Mouse (Mus musculus) small intestine, adult 2 months (tissue): Measurements from ENCODE around the gene Plcb4.

Source experiments
- CTCF ChIP-seq: fragments of 200-500 bp; IDR thresholded peaks from 2 replicates; pipeline ENCODE4 v1.5.1; 2012; ENCODE audit warnings: low read depth, mild to moderate bottlenecking, control low read depth, inconsistent platforms, low read length, moderate library complexity, mixed read lengths; ENCODE audit not compliant: insufficient replicate concordance, insufficient read length; ENCODE audit errors: extremely low read depth
- POLR2A ChIP-seq: fragments of 200-500 bp; IDR thresholded peaks from 2 replicates; pipeline ENCODE4 v1.6.1; 2012; ENCODE audit warnings: low read depth, mild to moderate bottlenecking, control low read depth, inconsistent platforms, low read length, moderate library complexity

DNA sequence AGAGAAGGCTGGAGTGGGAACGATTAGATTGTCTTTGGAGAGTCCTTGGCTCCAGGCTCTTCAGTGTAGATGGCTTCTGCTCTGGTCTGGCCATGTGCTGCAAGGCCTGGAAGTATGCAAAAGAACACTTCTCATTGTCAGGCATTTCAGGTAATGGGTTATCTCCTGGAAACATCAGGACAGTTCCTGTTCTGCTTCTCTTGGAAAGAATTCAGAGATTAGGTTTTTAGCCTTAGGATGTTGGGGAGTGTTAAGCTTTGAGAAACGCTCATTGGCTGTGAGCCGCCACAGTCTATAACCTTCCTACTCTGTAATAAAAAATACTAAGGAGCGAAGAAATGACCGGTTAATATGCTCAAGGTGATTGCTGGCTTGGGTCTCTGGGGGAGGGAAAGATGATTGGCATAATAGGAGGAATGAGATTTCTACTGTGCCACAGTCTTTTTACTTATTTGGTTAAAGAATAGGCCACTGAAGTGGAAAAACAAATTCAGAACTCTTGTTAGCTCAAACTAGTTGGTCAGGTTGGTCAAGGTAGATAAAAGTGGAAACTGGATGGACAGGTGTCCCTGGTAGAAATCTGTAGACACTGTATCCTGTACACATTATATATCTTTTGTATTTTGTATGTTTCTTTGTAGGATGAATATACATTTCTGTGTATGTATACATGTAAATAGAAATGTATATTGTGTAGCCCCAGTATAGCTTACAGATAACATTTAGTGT lies 21.8 kb downstream of the Plcb4 start:
- TF ChIP-seq POLR2A, result no peak
- TF ChIP-seq CTCF, result no peak
